Mouse (Mus musculus): ENCODE results near the gene Tmod3. TPM values are rescaled to one million over a fixed set of nuclear protein-coding genes. Genes with fewer than 3 reads are reported as not detected.
"Not testable (repeated sequence)": the region's sequence is repeated elsewhere in the genome, so short reads cannot be mapped to it uniquely, and the experiment has no call there.

Tmod3 gene
- polyA plus RNA-seq, 1 experiment from 2014 or later, result 103 TPM

GRCm38 (mm10) chr9:75545514-75545913 is 13.9 kb downstream of the Tmod3 start:
- Histone ChIP-seq H3K4me2 (ENCODE audit: low read depth, severe bottlenecking) (no peak overlapping the region), H3K9me3 (ENCODE audit: control insufficient read depth, low read length) (no peaks in the 10 kb centered on the region), H3K4me1 (ENCODE audit: control insufficient read depth, insufficient read depth, low read length) (peaks cover 7% of the 10 kb centered on the region), H3K4me3 (ENCODE audit: low read depth, low read length) (no peak overlapping the region), H3K27ac (replicated peaks; ENCODE audit: low read depth, low read length) (no peak overlapping the region), H3K36me3 (ENCODE audit: control insufficient read depth, insufficient read depth, low read length) (no peaks in the 10 kb centered on the region), H3K27me3 (ENCODE audit: control insufficient read depth, insufficient read depth, low read length) (no peaks in the 10 kb centered on the region), H3K9ac (ENCODE audit: low read length) (no peak overlapping the region)
- 83% methylated on average over 8 of the region's 8 CpGs for WGBS
- no peak for ATAC-seq (ENCODE audit: insufficient number of reproducible peaks, low FRiP score, low TSS enrichment, low read depth)
- no peak for DNase-seq (ENCODE audit: low spot score)

- no peak for ATAC-seq (ENCODE audit: insufficient number of reproducible peaks, low FRiP score, low TSS enrichment, low read depth)
- H3K9me3 ChIP-seq (ENCODE audit: control insufficient read depth, low read length), result no peaks in the 10 kb centered on the region
- H3K4me3 ChIP-seq (ENCODE audit: low read depth, low read length), result no peak overlapping the region
- WGBS, result 3% methylated on average over 5 of the region's 5 CpGs
- H3K36me3 ChIP-seq (ENCODE audit: control insufficient read depth, insufficient read depth, low read length), result no peaks in the 10 kb centered on the region
- no peak overlapping the region for H3K4me2 ChIP-seq (ENCODE audit: low read depth, severe bottlenecking)
- peak; percentile 47 for DNase-seq (ENCODE audit: low spot score)
- H3K27me3 ChIP-seq (ENCODE audit: control insufficient read depth, insufficient read depth, low read length), result no peaks in the 10 kb centered on the region
- peaks cover 7% of the 10 kb centered on the region for H3K4me1 ChIP-seq (ENCODE audit: control insufficient read depth, insufficient read depth, low read length)
- no peak overlapping the region for H3K9ac ChIP-seq (ENCODE audit: low read length)
- peak overlapping the region; percentile 22; the same call in 1 of the 2 replicates for H3K27ac ChIP-seq (replicated peaks; ENCODE audit: low read depth, low read length)
Observed at GRCm38 (mm10) chr9:75541497-75541896, 18.0 kb downstream of the Tmod3 start.

GRCm38 (mm10) chr9:75536422-75536821 is 23.0 kb downstream of the Tmod3 start:
- Histone ChIP-seq H3K4me3 (ENCODE audit: low read depth, low read length) (no peak overlapping the region), H3K4me1 (ENCODE audit: control insufficient read depth, insufficient read depth, low read length) (0 out of 2 replicates have a peak, but pooled peaks cover 2% of the 10 kb centered on the region), H3K36me3 (ENCODE audit: control insufficient read depth, insufficient read depth, low read length) (no peaks in the 10 kb centered on the region), H3K27ac (replicated peaks; ENCODE audit: low read depth, low read length) (no peak overlapping the region), H3K9ac (ENCODE audit: low read length) (no peak overlapping the region), H3K4me2 (ENCODE audit: low read depth, severe bottlenecking) (no peak overlapping the region), H3K9me3 (ENCODE audit: control insufficient read depth, low read length) (no peaks in the 10 kb centered on the region), H3K27me3 (ENCODE audit: control insufficient read depth, insufficient read depth, low read length) (no peaks in the 10 kb centered on the region)
- WGBS, result 95% methylated on average over 1 of the region's 1 CpGs
- DNase-seq (ENCODE audit: low spot score) (no peak), ATAC-seq (ENCODE audit: insufficient number of reproducible peaks, low FRiP score, low TSS enrichment, low read depth) (no peak)

DNA sequence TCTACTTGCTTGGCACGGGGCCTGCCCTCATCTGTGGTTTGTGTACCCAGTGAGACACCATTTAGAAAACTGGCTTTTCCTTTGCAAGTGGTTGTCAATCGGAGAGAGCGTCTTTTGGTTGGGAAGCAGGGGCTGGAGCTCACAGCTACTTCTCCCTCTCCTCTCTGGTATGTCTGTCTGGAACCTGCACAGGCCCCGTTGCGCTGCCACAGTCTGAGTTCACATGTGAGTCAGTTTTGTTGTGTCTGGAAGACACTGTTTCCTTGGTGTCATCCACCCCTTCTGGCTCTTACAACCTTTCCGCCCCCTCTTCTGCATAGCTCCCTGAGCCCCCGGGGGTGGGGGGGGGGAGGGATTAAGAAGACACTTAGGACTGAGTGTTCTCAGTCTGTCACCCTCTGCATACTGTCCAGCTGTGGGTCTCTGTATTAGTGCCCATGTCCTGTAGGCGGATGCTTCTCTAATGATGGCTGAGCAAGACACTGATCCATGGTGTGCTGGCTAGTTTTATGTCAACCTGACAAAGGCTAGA is 25.0 kb downstream of the Tmod3 start:
- WGBS, result 91% methylated on average over 8 of the region's 8 CpGs
- Histone ChIP-seq H3K27me3 (ENCODE audit: control insufficient read depth, insufficient read depth, low read length) (no peaks in the 10 kb centered on the region), H3K9ac (ENCODE audit: low read length) (no peak overlapping the region), H3K4me3 (ENCODE audit: low read depth, low read length) (no peak overlapping the region), H3K27ac (replicated peaks; ENCODE audit: low read depth, low read length) (no peak overlapping the region), H3K4me2 (ENCODE audit: low read depth, severe bottlenecking) (no peak overlapping the region), H3K9me3 (ENCODE audit: control insufficient read depth, low read length) (no peaks in the 10 kb centered on the region), H3K4me1 (ENCODE audit: control insufficient read depth, insufficient read depth, low read length) (no peaks in the 10 kb centered on the region), H3K36me3 (ENCODE audit: control insufficient read depth, insufficient read depth, low read length) (no peaks in the 10 kb centered on the region)
- DNase-seq (ENCODE audit: low spot score) (no peak), ATAC-seq (ENCODE audit: insufficient number of reproducible peaks, low FRiP score, low TSS enrichment, low read depth) (no peak)

DNA sequence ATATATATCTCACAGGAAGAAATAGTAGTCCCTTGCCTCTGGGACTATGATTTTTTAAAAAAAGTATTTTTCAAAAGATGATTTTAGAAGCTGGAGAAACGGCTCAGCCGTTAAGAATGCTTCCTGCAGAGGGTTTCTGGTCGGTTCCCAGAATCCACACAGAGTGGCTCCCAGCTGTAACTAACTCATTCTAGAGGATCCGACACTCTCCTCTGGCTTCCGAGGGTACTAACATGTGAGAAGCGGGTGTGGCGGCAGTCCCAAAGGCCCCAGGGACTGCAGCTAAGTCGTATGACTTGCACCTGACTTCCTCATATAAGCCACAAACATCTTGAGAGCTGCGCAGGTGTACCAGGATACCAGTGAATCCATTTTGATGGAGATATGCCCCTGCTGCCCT is 26.5 kb downstream of the Tmod3 start:
- not testable (repeated sequence) for H3K36me3 ChIP-seq (ENCODE audit: control insufficient read depth, insufficient read depth, low read length); H3K9me3 ChIP-seq (ENCODE audit: control insufficient read depth, low read length); H3K4me2 ChIP-seq (ENCODE audit: low read depth, severe bottlenecking); H3K4me1 ChIP-seq (ENCODE audit: control insufficient read depth, insufficient read depth, low read length); H3K4me3 ChIP-seq (ENCODE audit: low read depth, low read length); ATAC-seq (ENCODE audit: insufficient number of reproducible peaks, low FRiP score, low TSS enrichment, low read depth); DNase-seq (ENCODE audit: low spot score); H3K27me3 ChIP-seq (ENCODE audit: control insufficient read depth, insufficient read depth, low read length); H3K27ac ChIP-seq (replicated peaks; ENCODE audit: low read depth, low read length); H3K9ac ChIP-seq (ENCODE audit: low read length)
- WGBS, result 80% methylated on average over 8 of the region's 9 CpGs

- no peak overlapping the region for H3K4me2 ChIP-seq (ENCODE audit: low read depth, severe bottlenecking)
- no peaks in the 10 kb centered on the region for H3K4me1 ChIP-seq (ENCODE audit: control insufficient read depth, insufficient read depth, low read length)
- H3K9me3 ChIP-seq (ENCODE audit: control insufficient read depth, low read length), result no peaks in the 10 kb centered on the region
- no peaks in the 10 kb centered on the region for H3K27me3 ChIP-seq (ENCODE audit: control insufficient read depth, insufficient read depth, low read length)
- 96% methylated on average over 7 of the region's 7 CpGs for WGBS
- DNase-seq (ENCODE audit: low spot score) (no peak), ATAC-seq (ENCODE audit: insufficient number of reproducible peaks, low FRiP score, low TSS enrichment, low read depth) (no peak)
- peaks cover 4% of the 10 kb centered on the region; the same call in 1 of the 2 replicates for H3K36me3 ChIP-seq (ENCODE audit: control insufficient read depth, insufficient read depth, low read length)
- H3K9ac ChIP-seq (ENCODE audit: low read length), result no peak overlapping the region
- no peak overlapping the region for H3K27ac ChIP-seq (replicated peaks; ENCODE audit: low read depth, low read length)
- no peak overlapping the region for H3K4me3 ChIP-seq (ENCODE audit: low read depth, low read length)
Observed at GRCm38 (mm10) chr9:75532461-75532860, 27.0 kb downstream of the Tmod3 start.

DNA sequence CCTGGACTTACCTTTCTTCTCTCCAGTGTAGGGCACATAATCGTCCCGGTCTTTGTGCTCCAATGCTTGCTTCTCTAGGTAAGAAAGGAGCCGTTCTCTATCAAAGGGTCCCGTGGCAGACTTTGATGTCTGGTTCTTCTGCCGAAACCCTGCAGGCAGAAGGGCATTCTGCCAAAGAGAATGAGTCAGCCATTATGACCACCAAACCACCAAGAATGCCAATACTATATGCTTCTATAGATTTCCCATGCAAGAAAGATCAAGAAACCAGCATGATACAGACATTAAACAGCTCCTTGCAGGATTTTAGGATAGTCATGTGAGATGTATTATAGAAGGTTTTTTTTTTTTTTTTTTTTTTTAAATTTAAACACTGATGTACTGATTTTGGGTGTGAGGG is 30.1 kb downstream of the Tmod3 start:
- H3K27ac ChIP-seq (replicated peaks; ENCODE audit: low read depth, low read length), result no peak overlapping the region
- no peak overlapping the region for H3K4me3 ChIP-seq (ENCODE audit: low read depth, low read length)
- no peak for DNase-seq (ENCODE audit: low spot score)
- H3K9me3 ChIP-seq (ENCODE audit: control insufficient read depth, low read length), result no peaks in the 10 kb centered on the region
- no peak overlapping the region for H3K4me2 ChIP-seq (ENCODE audit: low read depth, severe bottlenecking)
- no peak for ATAC-seq (ENCODE audit: insufficient number of reproducible peaks, low FRiP score, low TSS enrichment, low read depth)
- H3K27me3 ChIP-seq (ENCODE audit: control insufficient read depth, insufficient read depth, low read length), result no peaks in the 10 kb centered on the region
- WGBS, result 86% methylated on average over 5 of the region's 5 CpGs
- H3K9ac ChIP-seq (ENCODE audit: low read length), result no peak overlapping the region
- H3K4me1 ChIP-seq (ENCODE audit: control insufficient read depth, insufficient read depth, low read length), result no peaks in the 10 kb centered on the region
- peaks cover 4% of the 10 kb centered on the region; the same call in 1 of the 2 replicates for H3K36me3 ChIP-seq (ENCODE audit: control insufficient read depth, insufficient read depth, low read length)

GRCm38 (mm10) chr9:75528096-75528495 is 31.4 kb downstream of the Tmod3 start:
- WGBS, result 96% methylated on average over 9 of the region's 9 CpGs
- Histone ChIP-seq H3K4me2 (ENCODE audit: low read depth, severe bottlenecking) (no peak overlapping the region), H3K4me3 (ENCODE audit: low read depth, low read length) (no peak overlapping the region), H3K36me3 (ENCODE audit: control insufficient read depth, insufficient read depth, low read length) (peaks cover 4% of the 10 kb centered on the region; the same call in 1 of the 2 replicates), H3K27me3 (ENCODE audit: control insufficient read depth, insufficient read depth, low read length) (no peaks in the 10 kb centered on the region), H3K9ac (ENCODE audit: low read length) (no peak overlapping the region), H3K4me1 (ENCODE audit: control insufficient read depth, insufficient read depth, low read length) (no peaks in the 10 kb centered on the region), H3K27ac (replicated peaks; ENCODE audit: low read depth, low read length) (no peak overlapping the region), H3K9me3 (ENCODE audit: control insufficient read depth, low read length) (no peaks in the 10 kb centered on the region)
- DNase-seq (ENCODE audit: low spot score) (no peak), ATAC-seq (ENCODE audit: insufficient number of reproducible peaks, low FRiP score, low TSS enrichment, low read depth) (no peak)
